ENCODE assay signal across 7 mouse cellular contexts in genomic region chr2:143545299-143545751, GRCm38 (mm10). TPM values are rescaled to one million over a fixed set of nuclear protein-coding genes. Genes with fewer than 3 reads are reported as not detected.
DNase-seq lines count a peak whose midpoint lies in the region; ATAC-seq lines count a peak whose summit lies in the region.

No protein-coding gene starts in this region.

- H3K27ac ChIP-seq in intestine, embryonic 15.5 days = no peak overlapping the region
- peak overlapping the region; percentile 88 for H3K27ac ChIP-seq in midbrain, embryonic 12.5 days (replicated peaks)

- 0 out of 2 replicates have a peak, but pooled peaks cover 9% of the 10 kb centered on the region for H3K4me1 ChIP-seq in intestine, embryonic 15.5 days (replicated peaks)
- H3K4me1 ChIP-seq in midbrain, embryonic 12.5 days = peaks cover 17% of the 10 kb centered on the region

- DNase-seq in retina, embryonic 14.5 days (ENCODE audit: low spot score) = peak; percentile 58
- no peak for DNase-seq in retina, postnatal 1 day
- peak; percentile 48 for DNase-seq in embryo, embryonic 9.5 days (ENCODE audit: extremely low spot score)
- DNase-seq in spleen, postnatal 4 days (ENCODE audit: low spot score in 2 of 2) = no peak

- no peaks in the 10 kb centered on the region for H3K36me3 ChIP-seq in intestine, embryonic 15.5 days
- H3K36me3 ChIP-seq in midbrain, embryonic 12.5 days = no peaks in the 10 kb centered on the region

- no peaks in the 10 kb centered on the region for H3K9me3 ChIP-seq in intestine, embryonic 15.5 days
- no peaks in the 10 kb centered on the region for H3K9me3 ChIP-seq in midbrain, embryonic 12.5 days

- peak overlapping the region; percentile 8; the same call in 1 of the 2 replicates for H3K9ac ChIP-seq in intestine, embryonic 15.5 days
- H3K9ac ChIP-seq in midbrain, embryonic 12.5 days (replicated peaks) = peak overlapping the region; percentile 68

- peaks cover 39% of the 10 kb centered on the region for H3K27me3 ChIP-seq in intestine, embryonic 15.5 days (replicated peaks)
- peaks cover 29% of the 10 kb centered on the region for H3K27me3 ChIP-seq in midbrain, embryonic 12.5 days

- peak; percentile 52 for ATAC-seq in intestine, embryonic 15.5 days
- peak; percentile 55 for ATAC-seq in midbrain, embryonic 12.5 days (ENCODE audit: low FRiP score, low read depth)
- no peak for ATAC-seq in granulocyte monocyte progenitor cell, adult 5-6 weeks (replicated peaks; ENCODE audit: poor library complexity, severe bottlenecking)

- peak overlapping the region; percentile 81 for H3K4me2 ChIP-seq in intestine, embryonic 15.5 days (replicated peaks)
- peak overlapping the region; percentile 73 for H3K4me2 ChIP-seq in midbrain, embryonic 12.5 days (replicated peaks)

- peak overlapping the region; percentile 48 for H3K4me3 ChIP-seq in intestine, embryonic 15.5 days (replicated peaks)
- H3K4me3 ChIP-seq in midbrain, embryonic 12.5 days = peak overlapping the region; percentile 59

- under 1% methylated on average over 7 of the region's 7 CpGs for WGBS in intestine, embryonic 15.5 days
- 0% methylated on average over 7 of the region's 7 CpGs for WGBS in midbrain, embryonic 12.5 days

RNA-seq across cellular contexts. Expression of gene Pcsk2, which starts 0.6 kb away (rescaled TPM):
- polyA plus RNA-seq in intestine, embryonic 15.5 days (2015; fragmentation: Nextera tagmentation; extraction: Ambion mirVana) = 1.5 and 2.2 TPM in 2 replicates
- 12.7 and 14.3 TPM in 2 replicates for polyA plus RNA-seq in midbrain, embryonic 12.5 days (2016; fragmentation: Nextera tagmentation; extraction: Ambion mirVana)
- total RNA-seq in granulocyte monocyte progenitor cell, adult 5-6 weeks (2014; fragmentation: Nextera tagmentation) = not detected in 2 replicates
- not detected in 2 replicates for total RNA-seq in granulocyte monocyte progenitor cell, adult 5-6 weeks (2017)

Comparison
In these comparisons a context has a peak if more than half of its experiments do, and no peak if none do; other contexts are left out.
1. DNase-seq: peak in retina, embryonic 14.5 days (single experiment) and embryo, embryonic 9.5 days (single experiment); none in retina, postnatal 1 day (single experiment) and spleen, postnatal 4 days (0 of 2).